Mouse (Mus musculus) right cerebral cortex, postnatal 25 days (tissue): ENCODE data around the gene Fam187a.
A peak's percentile ranks its signal among the peaks of the same experiment; 100 is the strongest.

Experiments
- DNase-seq: peaks from one replicate; pipeline ENCODE4 v3.0.0; 2022

Fam187a gene

GRCm38 (mm10) chr11:102895779-102896178, 10.8 kb downstream of the Fam187a start:
- DNase-seq: no peak

GRCm38 (mm10) chr11:102896641-102897040, 11.7 kb downstream of the Fam187a start:
- no peak for DNase-seq

- peak; percentile 32 for DNase-seq
Measured at GRCm38 (mm10) chr11:102898408-102898807, 13.4 kb downstream of the Fam187a start.

- DNase-seq: peak; percentile 74
Measured at GRCm38 (mm10) chr11:102900763-102901162, 15.8 kb downstream of the Fam187a start, which contains the start of gene Gfap. Gfap (minus strand) TSS chr11:102900912.

- DNase-seq: no peak
Measured at GRCm38 (mm10) chr11:102901199-102901598, 16.2 kb downstream of the Fam187a start.

GRCm38 (mm10) chr11:102902107-102902506, 17.1 kb downstream of the Fam187a start:
- DNase-seq: no peak

DNA sequence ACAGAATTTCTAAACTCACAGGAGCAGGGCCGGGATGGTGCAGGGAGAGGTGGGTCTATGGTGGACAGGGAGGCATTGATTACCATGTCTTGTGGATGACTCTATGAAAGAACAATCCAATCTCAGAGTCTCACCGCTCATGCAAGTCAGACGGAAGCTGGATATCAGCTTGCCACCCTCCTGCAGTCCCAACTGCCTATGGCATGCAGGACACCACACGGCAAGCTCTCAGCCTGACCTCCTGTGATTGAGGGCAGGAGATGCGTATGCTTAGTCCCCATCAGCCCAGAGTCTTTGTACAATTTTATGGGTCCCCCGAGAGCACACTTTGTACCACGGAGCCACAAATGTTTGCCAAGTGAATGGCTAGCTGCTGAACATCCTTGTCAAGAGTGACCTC, 18.7 kb downstream of the Fam187a start:
- DNase-seq: no peak

DNA sequence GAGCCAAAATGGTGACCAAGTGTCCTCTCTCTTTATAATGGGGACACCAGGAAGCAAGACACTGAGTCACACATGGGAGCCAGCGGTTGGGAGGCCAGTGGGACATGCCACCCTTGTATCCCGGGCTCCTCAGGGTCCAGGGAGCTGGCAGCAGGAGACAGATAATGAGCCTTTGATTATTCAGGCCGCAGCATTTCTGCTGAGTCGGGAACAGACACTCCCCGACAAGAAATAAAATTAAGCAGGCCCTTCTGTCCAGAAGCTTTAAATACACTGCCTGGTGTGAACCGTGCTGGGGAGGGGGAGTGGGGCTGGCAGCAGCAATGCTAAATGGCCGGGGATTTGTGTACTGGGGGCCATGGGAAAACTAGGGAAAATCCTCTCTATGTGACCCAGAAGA, 26.4 kb downstream of the Fam187a start:
- DNase-seq: no peak

- DNase-seq: no peak
Measured at GRCm38 (mm10) chr11:102915380-102915779, 30.4 kb downstream of the Fam187a start.

GRCm38 (mm10) chr11:102918077-102918476, 33.1 kb downstream of the Fam187a start:
- DNase-seq: no peak

DNA sequence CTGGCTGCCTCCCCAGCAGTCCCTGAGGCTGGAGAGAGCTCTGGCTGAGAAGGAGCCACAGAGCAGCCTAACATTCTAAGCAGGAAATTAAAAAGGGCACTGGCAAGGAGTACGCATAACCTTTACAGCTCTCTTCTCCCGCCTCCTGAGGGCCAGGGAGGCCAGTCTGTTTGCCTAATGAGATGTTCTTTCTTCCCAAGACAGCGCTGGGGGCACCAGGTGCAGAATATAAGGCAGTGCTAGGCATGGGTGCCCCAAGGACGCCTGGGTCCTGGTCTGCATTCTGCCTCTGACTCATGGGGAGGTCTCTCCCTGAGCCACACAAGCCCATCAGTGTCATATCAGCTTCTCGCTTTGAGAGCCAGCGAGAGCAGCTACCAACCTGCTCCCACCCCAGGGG, 36.5 kb downstream of the Fam187a start:
- DNase-seq: no peak

DNA sequence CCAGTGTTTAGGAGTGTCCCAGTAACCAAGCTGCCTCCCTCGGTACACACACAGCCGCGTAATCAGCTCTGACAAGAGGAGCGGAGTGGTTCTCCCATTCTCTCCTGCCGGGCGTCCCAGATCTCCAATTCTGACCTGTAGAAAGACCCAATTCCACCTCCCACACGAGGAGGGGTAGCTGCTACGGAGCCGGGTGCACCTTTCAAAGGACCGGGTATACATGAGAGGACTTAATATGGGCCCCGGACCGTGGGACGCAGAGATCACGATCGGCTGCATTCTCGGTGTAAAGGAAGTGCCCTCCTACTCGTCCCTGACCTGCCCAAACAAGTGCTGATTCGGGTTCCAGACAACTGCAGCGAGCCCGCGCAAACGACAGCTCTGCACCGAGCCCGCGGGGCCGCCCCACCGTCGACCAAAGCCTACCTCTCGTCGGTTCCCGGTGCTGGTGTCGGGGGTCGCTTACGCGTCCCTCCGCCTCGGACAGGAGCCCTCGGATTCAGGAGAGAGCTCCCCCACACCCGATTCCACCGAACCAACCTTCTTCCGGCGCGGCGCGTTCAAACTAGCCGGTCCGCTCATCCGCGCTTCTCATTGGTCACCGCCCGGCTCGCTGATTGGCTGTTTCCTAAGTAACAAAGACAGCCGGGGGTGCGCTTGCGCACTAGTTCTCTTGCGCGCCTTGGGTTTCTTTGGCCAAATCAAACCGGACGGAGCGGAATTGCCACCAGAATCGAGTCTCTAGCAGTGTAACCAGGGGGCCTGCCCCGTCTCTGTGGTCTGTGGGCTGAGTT, 39.8 kb downstream of the Fam187a start, which contains the start of gene Kif18b:
Gene Kif18b (minus strand): TSS at position 568 of the 794 bp plus-strand sequence.
- DNase-seq: peak; percentile 87

GRCm38 (mm10) chr11:102925351-102925717, 40.4 kb downstream of the Fam187a start:
- no peak for DNase-seq

GRCm38 (mm10) chr11:102930672-102931071, 45.7 kb downstream of the Fam187a start:
- no peak for DNase-seq

DNA sequence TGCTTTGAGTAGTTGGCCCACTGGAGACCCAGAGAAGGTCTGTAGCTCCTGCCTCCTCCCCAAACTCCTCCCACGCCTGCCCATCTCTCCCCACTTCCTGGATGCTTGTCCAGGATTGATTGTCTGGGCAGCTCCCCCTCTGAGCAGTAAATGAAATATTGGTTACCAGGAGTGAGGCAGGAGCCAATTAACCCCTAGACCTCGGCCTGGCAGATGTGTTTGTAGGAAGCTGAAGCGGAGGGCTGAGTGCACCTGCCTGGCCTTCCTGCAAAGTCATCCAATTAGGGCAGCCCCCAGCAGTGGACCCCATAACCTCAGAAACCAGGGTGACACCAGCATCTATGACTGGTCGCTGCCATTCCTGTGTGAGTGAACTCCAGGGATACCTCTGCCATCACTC, 51.3 kb downstream of the Fam187a start:
- DNase-seq: no peak
